Mouse (Mus musculus): ENCODE results near the gene Xpot. TPM values are rescaled to one million over a fixed set of nuclear protein-coding genes. Genes with fewer than 3 reads are reported as not detected.

The Xpot gene
- total and polyA plus RNA-seq, 2 experiments from 2014 or later = 14.8 to 41.1 TPM

DNA sequence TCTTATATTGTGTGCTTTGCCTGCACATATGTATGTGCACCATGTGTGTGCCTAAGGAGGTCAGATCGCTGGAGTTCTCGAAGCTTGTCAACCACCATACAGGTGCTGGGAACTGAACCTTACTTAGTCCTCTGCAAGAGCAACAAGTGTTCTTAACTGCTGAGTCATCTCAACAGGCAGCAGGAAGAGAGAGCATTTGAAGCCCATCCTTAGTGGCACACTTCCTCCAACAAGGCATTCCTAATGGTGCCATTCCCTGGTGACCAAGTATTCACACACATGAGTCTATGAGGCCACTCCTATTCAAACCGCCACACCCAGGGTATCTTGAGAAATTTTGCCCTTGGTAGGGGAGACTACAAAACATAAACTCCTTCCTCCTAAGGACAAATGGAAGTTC is 84.0 kb downstream of the Xpot start:
- Histone ChIP-seq H3K9ac (replicated peaks; ENCODE audit: low read depth, low read length) (no peak overlapping the region), H3K4me1 (ENCODE audit: control insufficient read depth, insufficient read depth) (no peaks in the 10 kb centered on the region), H3K27me3 (ENCODE audit: control insufficient read depth, insufficient read depth, low read length) (no peaks in the 10 kb centered on the region), H3K36me3 (replicated peaks; ENCODE audit: control insufficient read depth, insufficient read depth, low read length) (peaks cover 22% of the 10 kb centered on the region), H3K4me3 (ENCODE audit: low read depth, low read length) (no peak overlapping the region), H3K27ac (ENCODE audit: low read depth) (no peak overlapping the region), H3K4me2 (ENCODE audit: low read depth, low read length) (no peak overlapping the region), H3K9me3 (replicated peaks; ENCODE audit: control insufficient read depth, low read length) (no peaks in the 10 kb centered on the region)
- DNase-seq (ENCODE audit: low spot score) (no peak), ATAC-seq (ENCODE audit: insufficient read depth, low read depth) (no peak)
- 94% methylated on average over 3 of the region's 3 CpGs for WGBS
- TF ChIP-seq EP300 (IDR thresholded peaks at IDR 0.05; ENCODE audit: low read depth) (no peak), CTCF (IDR thresholded peaks at IDR 0.05; ENCODE audit: low read depth) (no peak)

Small RNAs within 50 kb of the gene (microRNA-seq; reads per million reads assigned to microRNA genes)
- gene Gm24330 = not detected

Other genes starting within 250 kb of the Xpot start
- 27.9 and 32.3 TPM in 2 replicates for gene Rassf3, start 150.0 kb downstream of the Xpot start, total RNA-seq (2014; rRNA removed; ENCODE audit: low replicate concordance)
- 22.0 and 23.4 TPM in 2 replicates for gene Rassf3, start 150.0 kb downstream of the Xpot start, polyA plus RNA-seq (2015; fragmentation: Nextera tagmentation; extraction: Ambion mirVana)
- 12.5 and 23.3 TPM in 2 replicates for gene Tbk1, start 39.5 kb downstream of the Xpot start, total RNA-seq (2014; rRNA removed; ENCODE audit: low replicate concordance)
- gene Tbk1, start 39.5 kb downstream of the Xpot start, polyA plus RNA-seq (2015; fragmentation: Nextera tagmentation; extraction: Ambion mirVana) = 15.5 and 15.7 TPM in 2 replicates
- not detected in 2 replicates for gene D930020B18Rik, start 15.3 kb upstream of the Xpot start, total RNA-seq (2014; rRNA removed; ENCODE audit: low replicate concordance)
- 0.07 TPM in 1 of 2 replicates, not detected in the other for gene D930020B18Rik, start 15.3 kb upstream of the Xpot start, polyA plus RNA-seq (2015; fragmentation: Nextera tagmentation; extraction: Ambion mirVana)
- gene BC048403, start 113.6 kb upstream of the Xpot start, total RNA-seq (2014; rRNA removed; ENCODE audit: low replicate concordance) = 1.5 and 1.7 TPM in 2 replicates
- gene BC048403, start 113.6 kb upstream of the Xpot start, polyA plus RNA-seq (2015; fragmentation: Nextera tagmentation; extraction: Ambion mirVana) = 1.1 and 1.2 TPM in 2 replicates